Mouse (Mus musculus) testis, adult 2 months (tissue): ENCODE measurements at regions not wholly inside any gene's neighbourhood (a gene's known extent, or its start where the extent isn't known, plus 50 kb on each side); places are given as distances from the start of the nearest gene placed in this dataset.

Experiments
- H3K27ac ChIP-seq: fragments of 200-500 bp; 2 replicates; pipeline ENCODE4 v1.5.1; 2012; ENCODE audit warnings: low read depth, low read length; ENCODE audit not compliant: control insufficient read depth, insufficient read depth
- H3K27me3 ChIP-seq: fragments of 200-500 bp; 2 replicates; pipeline ENCODE4 v1.6.1; 2012; ENCODE audit warnings: mild to moderate bottlenecking, low read length, moderate library complexity; ENCODE audit not compliant: control insufficient read depth, insufficient read depth
- H3K36me3 ChIP-seq: fragments of 200-500 bp; 2 replicates; pipeline ENCODE4 v1.6.1; 2012; ENCODE audit warnings: mild to moderate bottlenecking, low read length; ENCODE audit not compliant: control insufficient read depth, insufficient read depth
- H3K4me1 ChIP-seq: fragments of 200-500 bp; 2 replicates; pipeline ENCODE4 v1.6.1; 2012; ENCODE audit warnings: low read length; ENCODE audit not compliant: control insufficient read depth, insufficient read depth
- H3K4me3 ChIP-seq: fragments of 200-500 bp; 2 replicates; pipeline ENCODE4 v1.5.1; 2012; ENCODE audit warnings: low read depth, mild to moderate bottlenecking, low read length, moderate library complexity, mixed read lengths; ENCODE audit not compliant: control insufficient read depth
- CTCF ChIP-seq: fragments of 200-500 bp; IDR thresholded peaks from 2 replicates; pipeline ENCODE4 v1.5.1; 2012; ENCODE audit warnings: low read depth, mild to moderate bottlenecking, inconsistent platforms, low read length, moderate library complexity; ENCODE audit not compliant: control insufficient read depth, insufficient read depth, insufficient replicate concordance
- POLR2A ChIP-seq: fragments of 200-500 bp; IDR thresholded peaks from 2 replicates; pipeline ENCODE4 v1.6.1; 2012; ENCODE audit warnings: low read depth, mild to moderate bottlenecking, inconsistent platforms, low read length, moderate library complexity; ENCODE audit not compliant: control insufficient read depth

- Histone ChIP-seq H3K4me1 (no peaks in the 10 kb centered on the region), H3K27ac (no peak overlapping the region), H3K27me3 (no peaks in the 10 kb centered on the region), H3K4me3 (no peak overlapping the region), H3K36me3 (no peaks in the 10 kb centered on the region)
- TF ChIP-seq CTCF = no peak
- TF ChIP-seq POLR2A = no peak
Observed at GRCm38 (mm10) chr4:32164736-32165241, 73.8 kb upstream of the Bach2 start.

GRCm38 (mm10) chr4:32165918-32166528 is 72.6 kb upstream of the Bach2 start:
- Histone ChIP-seq H3K4me1 (0 out of 2 replicates have a peak, but pooled peaks cover 2% of the 10 kb centered on the region), H3K27ac (no peak overlapping the region), H3K27me3 (no peaks in the 10 kb centered on the region), H3K36me3 (no peaks in the 10 kb centered on the region), H3K4me3 (no peak overlapping the region)
- TF ChIP-seq POLR2A (no peak), CTCF (no peak)

GRCm38 (mm10) chr4:32167151-32167550 is 71.5 kb upstream of the Bach2 start:
- H3K27ac ChIP-seq = no peak overlapping the region

GRCm38 (mm10) chr4:32170106-32170459 is 68.5 kb upstream of the Bach2 start:
- Histone ChIP-seq H3K27ac (no peak overlapping the region), H3K36me3 (no peaks in the 10 kb centered on the region), H3K27me3 (no peaks in the 10 kb centered on the region), H3K4me1 (0 out of 2 replicates have a peak, but pooled peaks cover 2% of the 10 kb centered on the region), H3K4me3 (no peak overlapping the region)
- no peak for TF ChIP-seq CTCF
- TF ChIP-seq POLR2A = no peak

More at GRCm38 (mm10) chr4:32167151-32167550, 71.5 kb upstream of the Bach2 start:
- no peak overlapping the region for H3K4me3 ChIP-seq
- TF ChIP-seq CTCF (no peak), POLR2A (no peak)
- H3K4me1 ChIP-seq = 0 out of 2 replicates have a peak, but pooled peaks cover 2% of the 10 kb centered on the region
- no peaks in the 10 kb centered on the region for H3K27me3 ChIP-seq
- no peaks in the 10 kb centered on the region for H3K36me3 ChIP-seq

- Histone ChIP-seq H3K36me3 (no peaks in the 10 kb centered on the region), H3K27ac (no peak overlapping the region), H3K27me3 (no peaks in the 10 kb centered on the region), H3K4me3 (no peak overlapping the region), H3K4me1 (0 out of 2 replicates have a peak, but pooled peaks cover 2% of the 10 kb centered on the region)
- TF ChIP-seq CTCF = no peak
- TF ChIP-seq POLR2A = no peak
Observed at GRCm38 (mm10) chr4:32170460-32171192, 68.0 kb upstream of the Bach2 start.

GRCm38 (mm10) chr4:32171291-32171690 is 67.3 kb upstream of the Bach2 start:
- TF ChIP-seq CTCF = no peak
- H3K36me3 ChIP-seq = no peaks in the 10 kb centered on the region

GRCm38 (mm10) chr4:32172992-32173391 is 65.6 kb upstream of the Bach2 start:
- TF ChIP-seq CTCF = no peak
- no peak for TF ChIP-seq POLR2A
- no peaks in the 10 kb centered on the region for H3K36me3 ChIP-seq
- no peak overlapping the region for H3K4me3 ChIP-seq
- 0 out of 2 replicates have a peak, but pooled peaks cover 2% of the 10 kb centered on the region for H3K4me1 ChIP-seq
- no peak overlapping the region for H3K27ac ChIP-seq
- no peaks in the 10 kb centered on the region for H3K27me3 ChIP-seq

More at GRCm38 (mm10) chr4:32171291-32171690, 67.3 kb upstream of the Bach2 start:
- no peak overlapping the region for H3K4me3 ChIP-seq
- no peaks in the 10 kb centered on the region for H3K27me3 ChIP-seq
- no peak overlapping the region for H3K27ac ChIP-seq
- 0 out of 2 replicates have a peak, but pooled peaks cover 2% of the 10 kb centered on the region for H3K4me1 ChIP-seq

- H3K4me3 ChIP-seq = no peak overlapping the region
- H3K27me3 ChIP-seq = no peaks in the 10 kb centered on the region
- H3K4me1 ChIP-seq = 0 out of 2 replicates have a peak, but pooled peaks cover 2% of the 10 kb centered on the region
- no peak overlapping the region for H3K27ac ChIP-seq
- no peak for TF ChIP-seq CTCF
- TF ChIP-seq POLR2A = no peak
- H3K36me3 ChIP-seq = no peaks in the 10 kb centered on the region
Observed at GRCm38 (mm10) chr4:32174771-32175170, 63.8 kb upstream of the Bach2 start.
